Mouse (Mus musculus): Measurements from ENCODE around the gene Phkb. TPM values are rescaled to one million over a fixed set of nuclear protein-coding genes. Genes with fewer than 3 reads are reported as not detected.

Gene Phkb
- polyA plus RNA-seq, 1 experiment from 2014 or later: 16.8 TPM

GRCm38 (mm10) chr8:85871660-85872059, 30.9 kb downstream of the Phkb start:
- H3K4me3 ChIP-seq (ENCODE audit: low read depth, low read length): no peak overlapping the region
- 59% methylated on average over 2 of the region's 2 CpGs for WGBS
- no peak for ATAC-seq
- no peak overlapping the region for H3K27ac ChIP-seq (ENCODE audit: low read depth, low read length)
- no peaks in the 10 kb centered on the region for H3K27me3 ChIP-seq (replicated peaks; ENCODE audit: control insufficient read depth, insufficient read depth, low read length)
- H3K9ac ChIP-seq (ENCODE audit: low read depth, low read length): no peak overlapping the region
- no peaks in the 10 kb centered on the region for H3K9me3 ChIP-seq (ENCODE audit: control insufficient read depth)
- H3K4me2 ChIP-seq (replicated peaks; ENCODE audit: low read depth): no peak overlapping the region
- no peak for TF ChIP-seq CTCF (IDR thresholded peaks at IDR 0.05; ENCODE audit: low read depth)
- no peaks in the 10 kb centered on the region for H3K4me1 ChIP-seq (replicated peaks; ENCODE audit: control insufficient read depth, insufficient read depth, low read length)
- H3K36me3 ChIP-seq (ENCODE audit: control insufficient read depth, insufficient read depth): no peaks in the 10 kb centered on the region

- no peak for ATAC-seq
- no peak overlapping the region for H3K9ac ChIP-seq (ENCODE audit: low read depth, low read length)
- H3K27me3 ChIP-seq (replicated peaks; ENCODE audit: control insufficient read depth, insufficient read depth, low read length): no peaks in the 10 kb centered on the region
- no peaks in the 10 kb centered on the region for H3K4me1 ChIP-seq (replicated peaks; ENCODE audit: control insufficient read depth, insufficient read depth, low read length)
- no peaks in the 10 kb centered on the region for H3K9me3 ChIP-seq (ENCODE audit: control insufficient read depth)
- TF ChIP-seq CTCF (IDR thresholded peaks at IDR 0.05; ENCODE audit: low read depth): no peak
- WGBS: 67% methylated on average over 8 of the region's 8 CpGs
- no peak overlapping the region for H3K4me3 ChIP-seq (ENCODE audit: low read depth, low read length)
- no peak overlapping the region for H3K27ac ChIP-seq (ENCODE audit: low read depth, low read length)
- peaks cover 3% of the 10 kb centered on the region; the same call in 1 of the 2 replicates for H3K36me3 ChIP-seq (ENCODE audit: control insufficient read depth, insufficient read depth)
- H3K4me2 ChIP-seq (replicated peaks; ENCODE audit: low read depth): no peak overlapping the region
Measured at GRCm38 (mm10) chr8:85877976-85878375, 37.2 kb downstream of the Phkb start.

DNA sequence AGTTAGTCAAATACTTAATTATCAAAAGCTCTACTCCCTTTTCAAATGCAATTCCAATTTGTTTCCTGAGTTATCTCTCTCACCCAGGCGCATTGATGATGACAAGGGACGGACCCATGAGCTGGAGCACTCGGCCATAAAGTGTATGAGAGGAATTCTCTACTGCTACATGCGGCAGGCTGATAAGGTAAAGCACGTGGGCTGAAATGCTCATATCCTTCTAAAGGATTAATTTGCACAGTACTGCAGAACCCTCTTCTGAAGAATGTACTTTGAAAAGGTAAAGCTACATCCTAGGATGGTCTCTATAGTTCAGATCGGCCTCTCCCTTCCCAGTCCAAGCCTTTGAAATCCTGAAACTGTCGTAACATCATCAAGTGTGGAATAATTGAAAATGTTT, 38.9 kb downstream of the Phkb start:
- Histone ChIP-seq H3K4me3 (ENCODE audit: low read depth, low read length) (no peak overlapping the region), H3K4me2 (replicated peaks; ENCODE audit: low read depth) (no peak overlapping the region), H3K9me3 (ENCODE audit: control insufficient read depth) (no peaks in the 10 kb centered on the region), H3K27me3 (replicated peaks; ENCODE audit: control insufficient read depth, insufficient read depth, low read length) (no peaks in the 10 kb centered on the region), H3K4me1 (replicated peaks; ENCODE audit: control insufficient read depth, insufficient read depth, low read length) (no peaks in the 10 kb centered on the region), H3K27ac (ENCODE audit: low read depth, low read length) (no peak overlapping the region), H3K36me3 (ENCODE audit: control insufficient read depth, insufficient read depth) (peaks cover 3% of the 10 kb centered on the region; the same call in 1 of the 2 replicates), H3K9ac (ENCODE audit: low read depth, low read length) (no peak overlapping the region)
- no peak for TF ChIP-seq CTCF (IDR thresholded peaks at IDR 0.05; ENCODE audit: low read depth)
- ATAC-seq: no peak
- WGBS: 85% methylated on average over 7 of the region's 7 CpGs

DNA sequence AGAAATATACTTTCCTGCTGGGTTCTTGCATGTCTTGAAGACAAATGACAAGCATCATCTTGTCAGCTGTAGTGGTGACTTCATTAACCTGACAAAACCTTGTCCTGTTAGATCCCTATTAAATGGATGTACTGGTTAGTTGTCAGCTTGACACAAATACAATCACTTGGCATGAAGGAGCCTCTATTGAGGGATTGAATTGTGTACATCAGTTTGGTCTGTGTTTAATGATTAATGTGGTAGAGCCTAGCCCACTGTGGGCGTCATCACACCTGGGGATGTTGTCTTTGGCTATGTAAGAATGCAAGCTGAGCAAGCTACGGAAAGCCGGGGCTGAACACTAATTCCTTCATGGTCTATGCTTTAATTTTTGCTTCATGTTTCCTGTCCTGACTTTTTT, 44.1 kb downstream of the Phkb start:
- 92% methylated on average over 3 of the region's 3 CpGs for WGBS
- ATAC-seq: no peak

DNA sequence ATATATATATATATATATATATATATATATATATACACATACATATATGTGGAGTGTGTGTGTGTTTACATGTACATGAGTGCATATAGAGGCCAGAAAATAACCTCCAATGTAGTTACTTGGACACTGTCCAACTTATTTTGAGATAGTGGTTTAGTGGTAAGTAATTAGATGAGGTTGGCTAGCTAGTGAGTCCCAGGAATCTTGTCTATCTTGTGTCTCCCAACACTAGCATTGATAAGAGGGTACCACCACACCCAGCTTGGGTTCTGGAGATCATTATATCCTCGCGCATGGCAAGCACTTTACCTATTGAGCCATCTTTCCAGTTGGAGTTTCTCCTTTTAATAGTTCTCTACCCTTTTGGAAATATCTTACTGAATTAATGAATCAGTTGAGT, 56.9 kb downstream of the Phkb start:
- Histone ChIP-seq H3K27me3 (replicated peaks; ENCODE audit: control insufficient read depth, insufficient read depth, low read length) (no peaks in the 10 kb centered on the region), H3K4me2 (replicated peaks; ENCODE audit: low read depth) (no peak overlapping the region), H3K27ac (ENCODE audit: low read depth, low read length) (no peak overlapping the region), H3K4me3 (ENCODE audit: low read depth, low read length) (no peak overlapping the region), H3K36me3 (ENCODE audit: control insufficient read depth, insufficient read depth) (no peaks in the 10 kb centered on the region), H3K9me3 (ENCODE audit: control insufficient read depth) (no peaks in the 10 kb centered on the region), H3K4me1 (replicated peaks; ENCODE audit: control insufficient read depth, insufficient read depth, low read length) (no peaks in the 10 kb centered on the region), H3K9ac (ENCODE audit: low read depth, low read length) (no peak overlapping the region)
- no peak for TF ChIP-seq CTCF (IDR thresholded peaks at IDR 0.05; ENCODE audit: low read depth)
- 96% methylated on average over 2 of the region's 2 CpGs for WGBS
- no peak for ATAC-seq

More for the DNA sequence above, 44.1 kb downstream of the Phkb start:
- Histone ChIP-seq H3K4me2 (replicated peaks; ENCODE audit: low read depth) (no peak overlapping the region), H3K4me1 (replicated peaks; ENCODE audit: control insufficient read depth, insufficient read depth, low read length) (no peaks in the 10 kb centered on the region), H3K4me3 (ENCODE audit: low read depth, low read length) (no peak overlapping the region), H3K9ac (ENCODE audit: low read depth, low read length) (no peak overlapping the region), H3K36me3 (ENCODE audit: control insufficient read depth, insufficient read depth) (peaks cover 3% of the 10 kb centered on the region; the same call in 1 of the 2 replicates), H3K27me3 (replicated peaks; ENCODE audit: control insufficient read depth, insufficient read depth, low read length) (no peaks in the 10 kb centered on the region), H3K27ac (ENCODE audit: low read depth, low read length) (no peak overlapping the region), H3K9me3 (ENCODE audit: control insufficient read depth) (no peaks in the 10 kb centered on the region)
- TF ChIP-seq CTCF (IDR thresholded peaks at IDR 0.05; ENCODE audit: low read depth): no peak

DNA sequence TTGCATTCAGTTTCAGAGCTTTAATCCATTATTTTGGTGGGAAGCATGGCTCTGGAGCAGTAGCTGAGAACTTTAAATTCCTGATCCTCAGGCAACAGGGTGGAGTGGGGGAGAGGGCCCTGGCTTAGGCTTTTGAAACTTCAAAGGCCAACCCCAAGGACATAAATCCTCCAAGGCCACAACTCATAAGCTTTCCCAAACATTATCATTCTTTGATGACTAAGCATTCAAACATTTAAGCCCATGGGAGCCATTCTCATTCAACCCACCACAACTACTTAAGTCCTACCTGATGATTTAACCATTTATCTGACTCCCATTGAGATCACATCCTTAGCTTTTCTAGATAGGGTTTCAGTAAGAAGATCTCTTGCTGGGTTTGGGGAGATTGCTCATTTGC, 84.2 kb downstream of the Phkb start:
- Histone ChIP-seq H3K27ac (ENCODE audit: low read depth, low read length) (no peak overlapping the region), H3K9me3 (ENCODE audit: control insufficient read depth) (no peaks in the 10 kb centered on the region), H3K4me1 (replicated peaks; ENCODE audit: control insufficient read depth, insufficient read depth, low read length) (no peaks in the 10 kb centered on the region), H3K27me3 (replicated peaks; ENCODE audit: control insufficient read depth, insufficient read depth, low read length) (no peaks in the 10 kb centered on the region), H3K4me3 (ENCODE audit: low read depth, low read length) (no peak overlapping the region), H3K36me3 (ENCODE audit: control insufficient read depth, insufficient read depth) (no peaks in the 10 kb centered on the region), H3K4me2 (replicated peaks; ENCODE audit: low read depth) (no peak overlapping the region), H3K9ac (ENCODE audit: low read depth, low read length) (no peak overlapping the region)
- no peak for ATAC-seq
- TF ChIP-seq CTCF (IDR thresholded peaks at IDR 0.05; ENCODE audit: low read depth): no peak

GRCm38 (mm10) chr8:85925574-85925973, 84.8 kb downstream of the Phkb start:
- ATAC-seq: no peak
- Histone ChIP-seq H3K27me3 (replicated peaks; ENCODE audit: control insufficient read depth, insufficient read depth, low read length) (no peaks in the 10 kb centered on the region), H3K9me3 (ENCODE audit: control insufficient read depth) (no peaks in the 10 kb centered on the region), H3K4me3 (ENCODE audit: low read depth, low read length) (no peak overlapping the region), H3K9ac (ENCODE audit: low read depth, low read length) (no peak overlapping the region), H3K4me1 (replicated peaks; ENCODE audit: control insufficient read depth, insufficient read depth, low read length) (no peaks in the 10 kb centered on the region), H3K4me2 (replicated peaks; ENCODE audit: low read depth) (no peak overlapping the region), H3K27ac (ENCODE audit: low read depth, low read length) (no peak overlapping the region), H3K36me3 (ENCODE audit: control insufficient read depth, insufficient read depth) (no peaks in the 10 kb centered on the region)
- no peak for TF ChIP-seq CTCF (IDR thresholded peaks at IDR 0.05; ENCODE audit: low read depth)
- 68% methylated on average over 1 of the region's 1 CpGs for WGBS

Data from intestine, postnatal 0 days (tissue).